Mouse (Mus musculus) kidney, embryonic 14.5 days (tissue): Measurements from ENCODE around the gene Gm21976. TPM values are rescaled to one million over a fixed set of nuclear protein-coding genes. Genes with fewer than 3 reads are reported as not detected.
A peak's percentile ranks its signal among the peaks of the same experiment; 100 is the strongest.

Experiments used
- ATAC-seq: fragments of 200-750 bp; cut with Nextera tagmentation; 2 replicates; pipeline ENCODE4 v1.8.0; 2017; ENCODE audit warnings: moderate number of reproducible peaks, mild to moderate bottlenecking, moderate TSS enrichment, moderate library complexity; ENCODE audit not compliant: low FRiP score, low TSS enrichment
- H3K27ac ChIP-seq: fragments of 300-500 bp; sonication (generic); 2 replicates; pipeline ENCODE4 v1.5.1; 2014; ENCODE audit warnings: low read depth, mild to moderate bottlenecking, low read length, moderate library complexity, mixed read lengths
- H3K27me3 ChIP-seq: fragments of 300-500 bp; sonication (generic); 2 replicates; pipeline ENCODE4 v1.6.1; 2014; ENCODE audit warnings: mild to moderate bottlenecking, low read length; ENCODE audit not compliant: control insufficient read depth, insufficient read depth
- H3K36me3 ChIP-seq: fragments of 300-500 bp; sonication (generic); 2 replicates; pipeline ENCODE4 v1.6.1; 2014; ENCODE audit warnings: low read length, mixed read lengths; ENCODE audit not compliant: control insufficient read depth, insufficient read depth
- H3K4me1 ChIP-seq: fragments of 300-500 bp; sonication (generic); 2 replicates; pipeline ENCODE4 v1.6.1; 2014; ENCODE audit warnings: low read length, mixed read lengths; ENCODE audit not compliant: control insufficient read depth, insufficient read depth
- H3K4me2 ChIP-seq: fragments of 300-500 bp; sonication (generic); replicated peaks from 2 replicates; pipeline ENCODE4 v1.6.1; 2014; ENCODE audit warnings: low read depth, mild to moderate bottlenecking, low read length
- H3K4me3 ChIP-seq: fragments of 300-500 bp; sonication (generic); 2 replicates; pipeline ENCODE4 v1.5.1; 2014; ENCODE audit warnings: mild to moderate bottlenecking, low read length
- H3K9ac ChIP-seq: fragments of 300-500 bp; sonication (generic); 2 replicates; pipeline ENCODE4 v1.6.1; 2014; ENCODE audit warnings: low read depth, mild to moderate bottlenecking, low read length, moderate library complexity
- H3K9me3 ChIP-seq: fragments of 300-500 bp; sonication (generic); 2 replicates; pipeline ENCODE4 v1.6.1; 2016; ENCODE audit warnings: low read length; ENCODE audit not compliant: control insufficient read depth
- WGBS: fragments of 180-500 bp; shearing (Covaris S2); extraction: QIAGEN DNeasy Blood & Tissue Kit; methylation state at CpG from one replicate; pipeline ENCODE4 v1.1.7; 2014; 5-methylcytosine and 5-hydroxymethylcytosine counted together
- polyA plus RNA-seq: library from polyadenylated mRNA; unstranded; fragments of >200 nt; fragmentation: Nextera tagmentation; extraction: Ambion mirVana; gene quantifications from 2 replicates; pipeline ENCODE4 v1.2.1, GENCODE M21; 2014

Gene Gm21976
- polyA plus RNA-seq, 1 experiment from 2014 or later: not detected

DNA sequence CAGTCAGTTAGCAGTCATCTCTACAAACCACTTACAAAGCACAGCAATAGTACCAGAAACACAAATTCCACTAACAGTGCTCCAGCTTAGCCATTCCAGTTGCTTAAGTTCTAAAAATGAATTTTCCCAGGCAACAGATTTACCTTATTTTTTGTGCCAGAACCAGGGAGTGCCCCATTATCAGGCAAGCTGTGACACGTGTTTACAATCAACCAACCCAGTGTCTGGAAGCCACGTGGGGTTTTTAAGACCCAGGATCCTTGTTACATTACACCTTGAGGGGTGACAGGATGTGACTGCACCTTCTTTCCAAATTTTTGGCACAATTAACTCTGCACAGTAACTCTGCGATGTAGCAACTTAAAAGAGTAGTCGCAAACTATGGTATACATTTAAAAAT is 29.0 kb downstream of the Gm21976 start:
- no peak overlapping the region for H3K4me2 ChIP-seq
- no peak overlapping the region for H3K9ac ChIP-seq
- H3K27ac ChIP-seq: no peak overlapping the region
- 84% methylated on average over 4 of the region's 4 CpGs for WGBS
- no peak for ATAC-seq
- H3K4me3 ChIP-seq: no peak overlapping the region
- H3K36me3 ChIP-seq: peaks cover 59% of the 10 kb centered on the region
- no peaks in the 10 kb centered on the region for H3K9me3 ChIP-seq
- no peaks in the 10 kb centered on the region for H3K4me1 ChIP-seq
- H3K27me3 ChIP-seq: no peaks in the 10 kb centered on the region

DNA sequence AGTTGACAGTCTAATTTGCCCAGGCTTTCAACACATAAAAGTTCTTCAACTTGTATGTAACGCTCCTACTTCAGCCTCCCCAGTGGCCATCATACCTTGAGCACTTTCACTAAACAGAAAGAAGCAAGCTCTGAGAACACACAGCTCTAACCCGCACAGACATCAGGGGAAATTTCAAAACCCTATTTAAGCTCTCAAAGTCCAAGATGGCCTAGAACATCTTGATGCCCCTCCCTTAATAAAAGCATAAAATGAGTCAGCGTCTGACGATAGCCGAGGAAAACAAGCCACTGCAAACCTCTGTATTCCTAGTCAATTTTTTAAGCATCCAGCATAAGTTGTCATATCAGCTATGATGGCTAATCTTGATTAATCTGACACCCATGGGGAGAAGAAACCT is 31.9 kb downstream of the Gm21976 start:
- Histone ChIP-seq H3K4me3 (no peak overlapping the region), H3K9ac (no peak overlapping the region), H3K4me1 (peaks cover 14% of the 10 kb centered on the region), H3K36me3 (peaks cover 69% of the 10 kb centered on the region), H3K27me3 (no peaks in the 10 kb centered on the region), H3K9me3 (no peaks in the 10 kb centered on the region), H3K27ac (no peak overlapping the region), H3K4me2 (no peak overlapping the region)
- WGBS: 96% methylated on average over 5 of the region's 5 CpGs
- ATAC-seq: no peak

DNA sequence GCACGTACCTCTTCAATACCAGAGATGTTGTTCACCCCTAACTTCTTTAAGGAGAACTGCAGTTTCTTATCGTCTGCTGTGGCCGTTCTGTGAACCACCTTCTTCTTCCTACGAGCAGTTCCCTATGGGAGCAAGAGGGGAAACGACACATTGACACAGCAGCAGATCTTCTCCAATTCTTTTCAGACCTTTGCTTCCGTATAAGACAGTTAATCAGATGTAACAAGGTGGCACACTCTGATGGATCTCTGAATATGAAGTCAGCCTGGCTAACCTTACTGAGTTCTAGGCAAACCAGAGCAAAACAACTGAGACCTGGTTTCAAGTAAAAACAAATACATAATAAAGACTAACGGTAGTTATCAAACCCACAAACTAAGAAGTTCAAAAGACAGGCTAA is 33.9 kb downstream of the Gm21976 start:
- no peak overlapping the region for H3K27ac ChIP-seq
- H3K27me3 ChIP-seq: no peaks in the 10 kb centered on the region
- ATAC-seq: no peak
- H3K9ac ChIP-seq: no peak overlapping the region
- peaks cover 14% of the 10 kb centered on the region for H3K4me1 ChIP-seq
- peaks cover 58% of the 10 kb centered on the region for H3K36me3 ChIP-seq
- no peaks in the 10 kb centered on the region for H3K9me3 ChIP-seq
- 81% methylated on average over 7 of the region's 7 CpGs for WGBS
- H3K4me3 ChIP-seq: no peak overlapping the region
- H3K4me2 ChIP-seq: no peak overlapping the region

DNA sequence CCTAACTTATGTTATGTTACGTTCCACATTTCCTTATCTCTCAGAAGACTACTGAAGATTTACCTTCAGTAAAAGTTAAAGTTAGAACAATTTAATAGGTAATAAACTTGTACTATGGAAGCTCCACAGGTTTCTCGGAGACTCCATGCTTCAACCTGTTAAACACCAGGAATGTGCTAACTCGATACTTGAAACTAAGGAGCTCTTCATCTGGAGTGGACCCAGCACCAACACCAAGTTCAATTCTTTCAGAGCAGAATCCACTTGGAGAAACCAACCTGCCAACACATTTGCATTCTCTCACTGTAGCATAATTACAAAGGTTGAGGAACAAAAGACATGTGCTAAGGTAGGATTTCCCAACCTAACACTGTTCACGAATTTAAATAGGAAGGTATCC is 35.4 kb downstream of the Gm21976 start:
- Histone ChIP-seq H3K4me3 (peak overlapping the region; percentile 99), H3K27me3 (no peaks in the 10 kb centered on the region), H3K36me3 (peaks cover 44% of the 10 kb centered on the region), H3K4me1 (peaks cover 14% of the 10 kb centered on the region), H3K27ac (no peak overlapping the region), H3K9me3 (no peaks in the 10 kb centered on the region), H3K9ac (peak overlapping the region; percentile 100; the same call in 1 of the 2 replicates), H3K4me2 (peak overlapping the region; percentile 65)
- ATAC-seq: no peak
- 52% methylated on average over 4 of the region's 4 CpGs for WGBS

DNA sequence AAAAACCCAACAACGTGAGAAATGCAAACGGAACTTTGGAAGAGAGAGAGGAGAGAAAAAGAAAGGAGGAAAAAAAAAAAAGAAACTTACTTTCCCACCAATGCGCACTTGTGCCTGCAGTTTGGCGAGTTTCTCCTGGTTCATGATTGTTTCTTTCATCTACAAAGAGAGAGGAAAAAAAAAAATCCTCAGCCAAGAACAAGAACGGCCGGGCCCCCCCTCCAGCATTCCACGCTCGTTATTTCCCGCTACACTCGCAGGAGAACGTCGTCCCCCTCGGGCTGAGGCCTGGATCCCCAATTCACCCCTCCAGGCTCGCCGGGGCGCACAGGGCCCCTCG is 36.4 kb downstream of the Gm21976 start:
- peak overlapping the region; percentile 99 for H3K4me3 ChIP-seq
- no peaks in the 10 kb centered on the region for H3K9me3 ChIP-seq
- no peaks in the 10 kb centered on the region for H3K27me3 ChIP-seq
- H3K27ac ChIP-seq: peak overlapping the region; percentile 91
- H3K9ac ChIP-seq: peak overlapping the region; percentile 100
- peaks cover 34% of the 10 kb centered on the region for H3K36me3 ChIP-seq
- peaks cover 14% of the 10 kb centered on the region for H3K4me1 ChIP-seq
- peak overlapping the region; percentile 65 for H3K4me2 ChIP-seq
- no peak for ATAC-seq
- WGBS: 1% methylated on average over 16 of the region's 17 CpGs

DNA sequence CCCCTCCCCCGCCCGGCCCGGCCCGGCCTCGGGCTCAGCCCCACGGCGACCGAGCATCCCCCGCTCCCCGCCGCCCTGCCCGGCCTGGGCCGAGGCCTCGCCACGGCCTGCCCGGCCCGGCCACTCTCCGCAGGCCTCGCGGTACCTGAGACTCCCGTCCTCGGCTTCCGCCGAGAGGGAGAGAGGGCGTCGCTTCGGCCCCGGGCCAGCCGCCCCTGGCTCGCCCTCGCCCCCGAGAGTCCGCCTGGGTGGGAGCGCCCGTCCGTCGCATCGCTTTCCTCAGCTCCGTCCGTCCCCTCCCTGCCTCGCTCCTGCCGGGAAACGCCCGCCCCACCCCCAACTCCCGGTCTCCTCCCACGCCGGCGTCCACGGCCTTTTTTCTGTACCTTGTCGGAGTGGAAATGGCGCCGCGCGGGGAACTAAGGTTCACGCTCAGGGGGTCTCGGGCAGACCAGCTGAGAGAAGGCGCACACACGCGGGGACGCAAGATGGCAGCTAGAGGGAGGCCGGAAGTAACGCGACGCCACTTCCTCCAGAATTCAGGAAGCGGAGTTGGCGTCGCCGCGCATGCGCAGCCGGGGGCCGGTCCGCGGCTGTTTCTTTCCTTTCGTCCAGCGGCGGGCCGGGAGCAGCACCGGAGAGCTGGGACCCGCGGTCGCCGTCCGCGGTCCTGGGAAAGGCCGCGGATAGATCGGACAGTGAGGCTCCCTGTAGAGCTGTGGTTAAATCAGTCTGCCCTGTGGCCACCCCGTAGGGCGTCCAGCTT is 37.0 kb downstream of the Gm21976 start, which contains the start of gene Btf3:
TSS of gene Btf3 (minus strand) at position 527 of the 766 bp plus-strand sequence.
- Histone ChIP-seq H3K27me3 (no peaks in the 10 kb centered on the region), H3K36me3 (peaks cover 29% of the 10 kb centered on the region), H3K27ac (peak within 1 kb of the TSS; percentile 91), H3K4me3 (peak within 1 kb of the TSS; percentile 99), H3K4me1 (peaks cover 14% of the 10 kb centered on the region), H3K9me3 (no peaks in the 10 kb centered on the region), H3K9ac (peak within 1 kb of the TSS; percentile 100), H3K4me2 (peak within 1 kb of the TSS; percentile 65)
- under 1% methylated on average over 79 of the region's 90 CpGs for WGBS
- peak; percentile 93 for ATAC-seq

DNA sequence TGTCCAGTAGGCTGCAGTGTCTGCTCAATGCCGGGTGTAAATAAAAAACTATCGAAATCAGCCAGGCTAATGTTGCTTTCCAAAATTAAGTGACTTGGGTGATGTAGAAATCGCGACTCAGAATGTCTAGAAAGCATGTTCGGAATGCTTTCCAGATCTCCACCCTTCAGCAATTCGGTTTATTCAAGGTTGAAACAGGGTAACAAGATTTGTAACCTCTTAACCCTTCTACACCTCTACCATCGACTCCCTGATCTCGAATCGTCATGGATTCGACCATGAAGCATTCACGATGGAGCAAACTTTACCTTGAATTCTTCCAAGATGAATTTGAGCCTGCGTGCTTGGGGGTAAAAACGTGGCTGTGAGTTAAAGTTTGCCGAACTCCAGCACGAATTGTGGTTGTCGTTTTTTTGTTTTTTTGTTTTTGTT is 37.6 kb downstream of the Gm21976 start:
- no peak for ATAC-seq
- Histone ChIP-seq H3K9ac (peak overlapping the region; percentile 100), H3K36me3 (peaks cover 23% of the 10 kb centered on the region), H3K27ac (peak overlapping the region; percentile 91), H3K9me3 (no peaks in the 10 kb centered on the region), H3K4me1 (peaks cover 14% of the 10 kb centered on the region), H3K4me3 (peak overlapping the region; percentile 99), H3K27me3 (no peaks in the 10 kb centered on the region), H3K4me2 (peak overlapping the region; percentile 58)
- WGBS: 2% methylated on average over 16 of the region's 16 CpGs

DNA sequence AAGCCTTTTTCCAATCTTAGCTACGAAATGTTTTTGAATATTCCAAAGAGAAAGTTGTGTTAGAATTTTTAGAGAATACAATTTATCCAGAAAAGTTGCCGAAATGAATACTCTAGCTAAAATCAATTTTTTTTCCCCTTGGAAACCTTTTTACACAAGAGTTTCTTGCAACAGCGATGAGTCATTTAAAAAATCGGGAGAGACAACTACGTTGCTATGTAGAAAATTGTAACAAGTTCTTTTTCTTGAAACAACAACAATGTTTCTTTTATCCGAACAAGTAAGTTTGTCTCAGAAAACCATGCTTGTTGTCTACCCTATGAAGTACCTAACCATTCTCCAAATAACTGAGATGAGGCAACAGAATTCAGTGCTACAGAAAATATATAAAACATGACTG is 38.2 kb downstream of the Gm21976 start:
- WGBS: 86% methylated on average over 6 of the region's 6 CpGs
- H3K27me3 ChIP-seq: no peaks in the 10 kb centered on the region
- H3K9me3 ChIP-seq: no peaks in the 10 kb centered on the region
- H3K4me2 ChIP-seq: peak overlapping the region; percentile 58; the same call in 1 of the 2 replicates
- ATAC-seq: no peak
- peak overlapping the region; percentile 99; the same call in 1 of the 2 replicates for H3K4me3 ChIP-seq
- H3K4me1 ChIP-seq: peaks cover 14% of the 10 kb centered on the region
- H3K27ac ChIP-seq: no peak overlapping the region
- peaks cover 18% of the 10 kb centered on the region for H3K36me3 ChIP-seq
- no peak overlapping the region; the same call in 1 of the 2 replicates for H3K9ac ChIP-seq

DNA sequence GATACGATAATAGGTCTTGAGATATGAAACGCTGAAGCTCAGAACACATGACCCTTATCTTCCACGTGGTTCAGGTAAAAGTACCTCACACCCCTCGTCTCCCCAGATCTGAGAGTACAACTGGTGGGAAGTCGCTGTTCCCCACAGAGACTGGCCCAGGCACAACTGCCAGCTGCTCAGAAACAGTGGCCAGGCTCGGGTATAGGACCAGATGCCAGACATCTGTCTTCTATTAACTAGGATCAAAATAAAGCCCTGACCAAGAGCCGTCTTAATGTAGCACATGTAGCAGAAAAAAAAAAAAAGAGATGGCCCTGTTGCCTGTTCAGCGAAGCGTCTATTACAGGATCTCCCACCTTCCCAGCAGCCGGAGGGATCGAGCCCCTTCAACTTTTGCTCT is 45.3 kb downstream of the Gm21976 start:
- H3K4me3 ChIP-seq: no peak overlapping the region
- ATAC-seq: no peak
- H3K4me2 ChIP-seq: no peak overlapping the region
- no peak overlapping the region for H3K27ac ChIP-seq
- no peaks in the 10 kb centered on the region for H3K36me3 ChIP-seq
- no peak overlapping the region for H3K9ac ChIP-seq
- H3K4me1 ChIP-seq: no peaks in the 10 kb centered on the region
- WGBS: 87% methylated on average over 11 of the region's 11 CpGs
- no peaks in the 10 kb centered on the region for H3K27me3 ChIP-seq
- no peaks in the 10 kb centered on the region for H3K9me3 ChIP-seq
